Mouse (Mus musculus): ENCODE data around the gene Carmil3.

Gene Carmil3

GRCm38 (mm10) chr14:55492103-55492502 is 1.7 kb downstream of the Carmil3 start:
- DNase-seq (ENCODE audit: low spot score in 2 of 2): peak in 1 of 2 experiments; percentile 39

DNA sequence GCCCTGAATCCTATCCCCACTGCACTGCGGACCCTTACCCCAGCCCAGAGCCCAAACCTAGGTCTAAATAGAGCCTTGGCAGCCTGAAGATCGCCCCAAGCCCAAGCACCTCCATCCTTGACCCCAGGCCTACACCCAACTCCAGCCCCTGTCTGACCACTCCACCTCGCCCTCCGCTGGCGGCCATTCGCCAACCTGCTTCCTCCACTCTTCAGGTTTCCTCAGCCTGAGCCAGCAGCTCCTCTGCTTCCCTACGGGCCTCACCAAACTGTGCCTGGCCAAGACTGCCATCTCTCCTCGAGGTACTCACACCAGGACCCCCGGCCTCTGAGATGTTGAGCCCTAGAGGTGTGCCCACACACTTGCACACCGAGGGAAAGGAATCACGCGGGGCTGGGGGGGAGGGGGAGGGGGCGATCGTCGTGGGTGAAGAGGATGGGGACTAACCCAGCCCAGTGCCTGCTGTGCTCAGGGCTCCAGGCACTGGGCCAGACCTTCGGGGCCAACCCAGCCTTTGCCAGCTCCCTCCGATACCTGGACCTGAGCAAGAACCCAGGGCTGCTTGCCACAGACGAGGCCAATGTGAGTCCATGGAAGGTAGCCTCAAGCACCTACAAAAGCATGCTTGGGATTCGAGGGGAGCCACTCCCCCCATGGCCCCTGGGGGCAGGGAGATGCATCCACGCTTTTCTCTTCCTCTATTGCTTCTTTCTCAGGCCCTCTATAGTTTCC is 5.2 kb downstream of the Carmil3 start:
- DNase-seq (ENCODE audit: low spot score in 2 of 2): no peak

GRCm38 (mm10) chr14:55496761-55497448 is 6.5 kb downstream of the Carmil3 start:
- DNase-seq (ENCODE audit: low spot score in 2 of 2): no peak

GRCm38 (mm10) chr14:55497449-55497821 is 7.0 kb downstream of the Carmil3 start:
- DNase-seq (ENCODE audit: low spot score in 2 of 2): peak; percentile 83 to 86

DNA sequence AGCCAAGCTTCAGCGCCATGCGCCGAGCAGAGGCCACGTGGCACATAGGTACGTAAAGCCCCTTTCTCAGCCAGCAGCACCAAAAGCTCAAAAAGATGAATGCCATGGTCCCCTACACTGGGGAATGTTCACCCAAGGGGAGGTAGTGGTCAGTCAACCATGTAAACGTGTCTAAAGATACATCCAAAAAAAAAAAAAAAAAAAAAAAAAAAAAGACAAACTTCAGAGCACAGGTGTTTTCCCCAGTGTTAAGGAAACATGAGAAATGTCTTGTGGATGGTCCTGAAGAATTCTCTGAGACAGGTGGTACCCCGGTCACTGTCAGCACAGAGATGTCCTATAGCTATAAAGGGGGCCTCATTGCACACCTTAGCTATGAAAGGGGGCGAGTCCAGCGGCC is 15.2 kb downstream of the Carmil3 start:
- DNase-seq (ENCODE audit: low spot score in 2 of 2): no peak

GRCm38 (mm10) chr14:55507801-55508200 is 17.4 kb downstream of the Carmil3 start:
- no peak for DNase-seq (ENCODE audit: low spot score in 2 of 2)

GRCm38 (mm10) chr14:55509540-55509939 is 19.1 kb downstream of the Carmil3 start:
- no peak for DNase-seq (ENCODE audit: low spot score in 2 of 2)

- peak; percentile 48 for DNase-seq (ENCODE audit: low spot score in 2 of 2)
Measured at GRCm38 (mm10) chr14:55510125-55510731, 19.8 kb downstream of the Carmil3 start, which contains the start of gene Cpne6. Cpne6 (plus strand) TSS chr14:55510445.

GRCm38 (mm10) chr14:55511037-55511436 is 20.6 kb downstream of the Carmil3 start:
- DNase-seq (ENCODE audit: low spot score in 2 of 2): peak; percentile 67 to 76

- no peak for DNase-seq (ENCODE audit: low spot score in 2 of 2)
Measured at GRCm38 (mm10) chr14:55513927-55514326, 23.5 kb downstream of the Carmil3 start.

GRCm38 (mm10) chr14:55515846-55516245 is 25.4 kb downstream of the Carmil3 start:
- DNase-seq (ENCODE audit: low spot score in 2 of 2): no peak

GRCm38 (mm10) chr14:55518897-55519296 is 28.4 kb downstream of the Carmil3 start:
- DNase-seq (ENCODE audit: low spot score in 2 of 2): peak; percentile 73 to 78

DNA sequence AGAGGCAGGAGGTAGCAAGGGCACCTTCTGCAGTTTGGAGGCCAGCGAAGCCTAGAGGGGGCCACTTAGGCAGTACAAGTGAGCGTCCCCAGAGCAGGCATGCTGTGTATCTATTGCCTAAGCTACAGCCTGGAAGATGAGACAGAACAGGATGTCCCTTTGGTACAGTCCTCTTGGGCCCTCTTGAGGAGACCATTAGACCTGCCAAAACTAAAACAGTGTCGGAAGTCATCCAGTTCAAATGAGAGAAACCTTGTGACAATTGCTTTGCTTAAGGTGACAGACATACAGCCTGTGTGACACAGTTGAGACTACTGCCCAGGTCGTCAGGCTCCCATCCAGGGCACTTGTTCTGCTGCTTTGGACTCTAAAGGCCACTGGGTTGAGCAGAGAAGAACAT is 29.2 kb downstream of the Carmil3 start:
- DNase-seq (ENCODE audit: low spot score in 2 of 2): no peak

GRCm38 (mm10) chr14:55520451-55521361 is 30.3 kb downstream of the Carmil3 start:
- DNase-seq (ENCODE audit: low spot score in 2 of 2): peak; percentile 49 to 50

- DNase-seq (ENCODE audit: low spot score in 2 of 2): no peak
Measured at GRCm38 (mm10) chr14:55524062-55524461, 33.6 kb downstream of the Carmil3 start.

GRCm38 (mm10) chr14:55524785-55525184 is 34.3 kb downstream of the Carmil3 start, which contains the start of gene Nrl:
Nrl (minus strand) TSS chr14:55524981.
- DNase-seq (ENCODE audit: low spot score in 2 of 2): no peak

GRCm38 (mm10) chr14:55526674-55527073 is 36.2 kb downstream of the Carmil3 start:
- no peak for DNase-seq (ENCODE audit: low spot score in 2 of 2)

- DNase-seq (ENCODE audit: low spot score in 2 of 2): peak in 1 of 2 experiments; percentile 41
Measured at GRCm38 (mm10) chr14:55527940-55528339, 37.5 kb downstream of the Carmil3 start.

DNA sequence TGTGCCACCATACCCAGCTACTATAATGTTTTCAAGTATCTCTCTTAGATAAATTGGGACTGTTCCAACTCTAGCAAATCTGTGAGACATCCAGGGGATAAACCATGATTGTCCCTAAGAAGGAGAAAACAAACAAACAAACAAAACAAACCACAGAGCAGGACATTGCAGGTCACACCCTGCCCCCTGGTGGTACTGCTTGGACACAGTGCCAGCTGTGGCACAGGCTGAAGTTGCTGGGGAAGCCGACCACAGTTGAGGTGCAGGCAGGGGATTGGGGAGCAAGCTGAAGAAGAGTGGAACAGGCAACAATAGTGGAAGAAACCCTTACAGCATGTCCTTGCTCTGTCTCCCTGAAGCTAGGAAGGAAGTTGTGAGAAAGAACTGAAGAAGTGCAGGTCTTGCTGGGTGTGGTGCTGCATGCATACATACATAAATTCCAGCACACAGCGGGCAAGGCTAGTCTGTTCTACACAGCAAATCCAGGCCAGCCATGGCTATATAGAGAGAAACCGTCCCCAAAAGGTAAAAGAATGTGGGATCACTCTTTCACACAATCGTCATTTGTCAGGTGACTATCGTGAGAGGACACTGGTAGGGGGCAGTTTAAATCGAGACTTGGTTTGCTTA is 45.8 kb downstream of the Carmil3 start:
- peak in 1 of 2 experiments; percentile 28 for DNase-seq (ENCODE audit: low spot score in 2 of 2)

GRCm38 (mm10) chr14:55540067-55540786 is 49.8 kb downstream of the Carmil3 start, which contains the start of gene Pck2:
Pck2 (plus strand) TSS chr14:55540266.
- DNase-seq (ENCODE audit: low spot score in 2 of 2): peak; percentile 77 to 80

Measured in frontal cortex, postnatal 36 days (tissue).